Mouse (Mus musculus) forebrain, embryonic 16.5 days (tissue): Measurements from ENCODE around the gene Zfp697. TPM values are rescaled to one million over a fixed set of nuclear protein-coding genes. Genes with fewer than 3 reads are reported as not detected.
"Not testable (repeated sequence)": the region's sequence is repeated elsewhere in the genome, so short reads cannot be mapped to it uniquely, and the experiment has no call there.

Experiments
- ATAC-seq: fragments of 200-750 bp; cut with Nextera tagmentation; 2 replicates; pipeline ENCODE4 v1.8.0; 2017; ENCODE audit warnings: mild to moderate bottlenecking, moderate library complexity
- H3K27ac ChIP-seq: fragments of 300-500 bp; sonication (generic); 2 replicates; pipeline ENCODE4 v1.5.1; 2014; ENCODE audit warnings: low read length, control low read depth
- H3K27me3 ChIP-seq: fragments of 300-500 bp; sonication (generic); replicated peaks from 2 replicates; pipeline ENCODE4 v1.6.1; 2014; ENCODE audit warnings: low read length; ENCODE audit not compliant: control insufficient read depth, insufficient read depth
- H3K36me3 ChIP-seq: fragments of 300-500 bp; sonication (generic); 2 replicates; pipeline ENCODE4 v1.6.1; 2014; ENCODE audit not compliant: control insufficient read depth, insufficient read depth
- H3K4me1 ChIP-seq: fragments of 300-500 bp; sonication (generic); replicated peaks from 2 replicates; pipeline ENCODE4 v1.6.1; 2014; ENCODE audit warnings: low read length; ENCODE audit not compliant: control insufficient read depth, insufficient read depth
- H3K4me2 ChIP-seq: fragments of 300-500 bp; sonication (generic); 2 replicates; pipeline ENCODE4 v1.6.1; 2014; ENCODE audit warnings: mild to moderate bottlenecking, low read length, control low read depth
- H3K4me3 ChIP-seq: fragments of 300-500 bp; sonication (generic); replicated peaks from 2 replicates; pipeline ENCODE4 v1.5.1; 2014; ENCODE audit warnings: mild to moderate bottlenecking, low read length, control low read depth
- H3K9ac ChIP-seq: fragments of 300-500 bp; sonication (generic); replicated peaks from 2 replicates; pipeline ENCODE4 v1.6.1; 2014; ENCODE audit warnings: low read depth, low read length, control low read depth
- H3K9me3 ChIP-seq: fragments of 300-500 bp; sonication (generic); 2 replicates; pipeline ENCODE4 v1.6.1; 2016; ENCODE audit warnings: low read length; ENCODE audit not compliant: control insufficient read depth
- WGBS: fragments of 180-500 bp; shearing (Covaris S2); extraction: QIAGEN DNeasy Blood & Tissue Kit; methylation state at CpG from one replicate; pipeline ENCODE4 v1.1.7; 2014; 5-methylcytosine and 5-hydroxymethylcytosine counted together
- polyA plus RNA-seq: library from polyadenylated mRNA; unstranded; fragments of >200 nt; fragmentation: Nextera tagmentation; extraction: Ambion mirVana; gene quantifications from 2 replicates; pipeline ENCODE4 v1.2.1, GENCODE M21; 2015

Zfp697 gene
- polyA plus RNA-seq, 1 experiment from 2014 or later = 18.1 TPM

DNA sequence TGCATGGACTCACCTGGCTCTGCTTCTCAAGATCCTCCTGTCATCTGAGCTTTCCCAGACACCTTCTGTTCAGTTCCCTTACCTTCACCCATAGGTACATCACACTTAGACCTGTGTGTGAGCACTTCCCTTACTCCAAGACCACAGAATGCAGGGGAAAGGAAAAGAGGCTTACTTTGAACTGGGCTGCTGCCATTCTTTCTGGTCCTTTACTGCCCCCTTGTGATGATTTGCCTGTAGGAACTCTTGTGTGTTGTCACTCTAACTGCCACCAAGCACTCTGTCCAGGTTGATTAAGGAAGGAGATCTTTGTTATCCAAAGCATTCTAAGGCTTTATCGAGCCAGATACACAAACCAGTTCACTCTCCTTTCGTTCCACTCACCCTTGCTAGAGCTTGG, 234.0 kb downstream of the Zfp697 start:
- 0 out of 2 replicates have a peak, but pooled peaks have one; percentile 50 for ATAC-seq
- not testable (repeated sequence) for H3K36me3 ChIP-seq, H3K4me1 ChIP-seq, H3K27ac ChIP-seq, H3K4me2 ChIP-seq, H3K4me3 ChIP-seq, H3K9ac ChIP-seq, H3K27me3 ChIP-seq, H3K9me3 ChIP-seq
- 10% methylated on average over 2 of the region's 2 CpGs for WGBS

DNA sequence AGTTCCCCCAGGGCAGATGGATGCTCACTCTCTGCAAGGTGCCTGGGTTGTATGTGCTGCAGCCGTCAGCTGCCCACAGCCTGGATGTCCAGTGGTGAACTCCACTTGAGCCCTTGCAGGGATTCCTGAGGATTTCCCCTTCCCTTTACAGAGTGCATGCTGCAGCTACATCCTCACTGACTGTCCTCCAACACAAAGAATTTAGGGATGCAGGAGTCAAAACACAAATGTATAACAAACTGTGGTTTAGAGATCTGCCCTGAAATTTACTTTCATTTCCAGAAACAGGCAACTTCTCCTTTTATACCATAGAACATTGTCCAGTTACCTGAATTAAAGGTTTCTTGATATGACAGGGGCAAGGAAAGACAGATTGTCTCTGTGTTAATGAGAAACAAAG, 234.5 kb downstream of the Zfp697 start:
- not testable (repeated sequence) for H3K27me3 ChIP-seq, H3K36me3 ChIP-seq, H3K4me1 ChIP-seq, H3K4me3 ChIP-seq, ATAC-seq, H3K9me3 ChIP-seq, H3K9ac ChIP-seq, H3K27ac ChIP-seq, H3K4me2 ChIP-seq
- 93% methylated on average over 1 of the region's 1 CpGs for WGBS

DNA sequence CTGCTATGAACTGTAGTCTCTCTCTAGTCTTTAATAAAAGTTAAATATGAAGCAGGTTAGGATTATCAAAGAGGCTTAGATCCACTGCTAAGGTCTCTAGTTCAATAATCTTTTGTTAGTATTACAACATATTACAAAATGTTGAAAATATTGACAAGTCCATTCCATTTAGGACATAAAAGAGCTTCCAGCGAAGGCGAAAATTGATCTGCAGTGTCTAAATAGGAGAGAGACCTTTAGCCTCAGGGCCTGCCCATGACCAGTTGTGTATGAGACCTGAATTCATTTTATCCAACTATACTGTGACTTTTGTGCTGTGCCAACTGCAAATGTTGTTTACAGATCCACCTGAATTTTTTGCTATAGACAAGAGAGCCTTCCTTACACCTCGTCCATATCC, 247.4 kb downstream of the Zfp697 start:
- H3K9me3 ChIP-seq = no peaks in the 10 kb centered on the region
- H3K4me1 ChIP-seq = no peaks in the 10 kb centered on the region
- H3K36me3 ChIP-seq = no peaks in the 10 kb centered on the region
- H3K27ac ChIP-seq = no peak overlapping the region
- no peak for ATAC-seq
- H3K9ac ChIP-seq = no peak overlapping the region
- H3K27me3 ChIP-seq = no peaks in the 10 kb centered on the region
- no peak overlapping the region for H3K4me3 ChIP-seq
- no peak overlapping the region for H3K4me2 ChIP-seq
- WGBS = 91% methylated on average over 3 of the region's 3 CpGs

DNA sequence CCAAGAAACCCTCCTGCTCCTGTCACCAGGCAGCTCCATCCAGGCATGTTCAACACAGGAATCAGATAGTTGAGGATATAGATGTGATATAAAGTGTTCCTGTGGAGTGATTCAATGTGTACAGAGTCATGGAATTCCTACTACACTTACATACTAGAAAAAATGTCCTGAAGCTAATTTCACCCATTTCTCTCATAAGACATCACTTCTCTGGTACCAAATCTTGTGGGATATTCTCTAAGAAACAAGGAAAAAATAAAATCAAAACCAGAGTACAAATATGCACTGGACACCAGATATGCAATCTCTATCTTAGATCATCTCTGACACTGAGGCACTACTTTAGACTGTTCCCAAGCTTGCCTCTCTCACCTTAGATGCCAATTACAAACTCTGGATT, 247.9 kb downstream of the Zfp697 start, which contains the start of gene Hsd3b5:
Gene Hsd3b5 (minus strand): TSS at position 101 of the 400 bp plus-strand sequence.
- Histone ChIP-seq H3K9ac (no peak within 1 kb of the TSS), H3K4me2 (no peak within 1 kb of the TSS), H3K9me3 (no peaks in the 10 kb centered on the region), H3K27ac (no peak within 1 kb of the TSS), H3K4me3 (no peak within 1 kb of the TSS), H3K36me3 (no peaks in the 10 kb centered on the region), H3K27me3 (no peaks in the 10 kb centered on the region), H3K4me1 (no peaks in the 10 kb centered on the region)
- ATAC-seq = no peak

DNA sequence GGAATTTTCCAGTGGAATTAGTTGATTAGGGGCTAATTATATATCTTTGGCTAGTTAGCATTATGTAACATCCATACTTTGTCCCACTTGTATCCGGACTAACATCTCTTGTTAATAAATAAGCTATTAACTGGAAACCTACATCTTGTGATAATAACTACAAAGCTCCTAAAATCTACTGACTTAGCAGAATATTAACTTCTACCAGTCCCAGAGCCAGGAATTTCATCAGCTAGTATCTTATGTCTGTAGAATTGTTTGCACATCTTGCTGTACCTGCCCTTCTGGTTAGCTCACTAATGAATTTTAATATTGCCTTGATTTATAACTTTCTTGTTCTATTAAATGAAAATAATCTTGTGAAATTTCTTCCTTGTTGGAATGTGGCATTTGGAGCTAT, 252.9 kb downstream of the Zfp697 start:
- ATAC-seq = no peak
- no peaks in the 10 kb centered on the region for H3K27me3 ChIP-seq
- H3K9ac ChIP-seq = no peak overlapping the region
- H3K9me3 ChIP-seq = no peaks in the 10 kb centered on the region
- H3K4me2 ChIP-seq = no peak overlapping the region
- H3K4me1 ChIP-seq = no peaks in the 10 kb centered on the region
- no peak overlapping the region for H3K4me3 ChIP-seq
- WGBS = 84% methylated on average over 1 of the region's 1 CpGs
- H3K36me3 ChIP-seq = no peaks in the 10 kb centered on the region
- no peak overlapping the region for H3K27ac ChIP-seq

DNA sequence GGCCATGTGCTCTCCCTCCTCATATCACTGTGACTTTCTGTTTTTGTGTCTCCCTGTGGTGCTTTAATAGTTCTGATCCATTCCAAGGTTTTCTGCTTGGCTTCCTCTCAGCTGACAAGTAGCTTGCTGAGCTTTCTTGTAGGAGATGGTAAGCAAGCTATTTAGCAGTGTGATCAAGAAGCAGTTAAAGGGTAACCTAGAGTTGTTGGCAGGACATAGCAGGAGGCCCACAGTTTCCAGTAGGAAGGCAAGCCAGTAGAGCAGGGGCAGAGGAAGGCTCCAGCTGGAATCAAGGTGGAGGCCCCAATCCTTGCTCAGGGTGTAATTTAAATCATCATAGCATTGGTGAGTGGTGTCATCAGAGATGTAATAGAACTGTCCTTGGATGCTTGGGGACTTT, 298.5 kb downstream of the Zfp697 start:
- no peak overlapping the region for H3K27ac ChIP-seq
- ATAC-seq = no peak

DNA sequence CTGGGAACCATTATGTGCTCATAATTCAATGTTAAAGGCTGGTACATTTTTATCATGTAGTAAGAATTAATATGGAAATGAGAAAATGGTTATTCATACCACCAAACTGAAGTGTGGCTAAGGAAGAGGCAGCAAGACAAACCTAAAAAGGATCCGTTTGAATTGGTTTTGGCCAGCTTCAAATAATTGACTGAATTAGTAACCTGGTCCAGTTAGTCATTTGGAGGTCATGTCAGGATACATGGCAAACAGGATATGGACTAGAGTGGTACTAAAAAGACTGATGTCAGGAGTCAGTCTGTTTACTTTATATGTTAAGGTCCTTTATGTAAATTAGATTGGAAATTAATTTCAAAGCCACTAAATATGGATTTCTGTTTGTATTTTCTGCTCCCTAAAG, 300.1 kb downstream of the Zfp697 start:
- no peaks in the 10 kb centered on the region for H3K36me3 ChIP-seq
- WGBS = 76% methylated on average over 1 of the region's 1 CpGs
- no peaks in the 10 kb centered on the region for H3K27me3 ChIP-seq
- no peak overlapping the region for H3K4me2 ChIP-seq
- ATAC-seq = no peak
- no peaks in the 10 kb centered on the region for H3K4me1 ChIP-seq
- no peak overlapping the region for H3K27ac ChIP-seq
- no peak overlapping the region for H3K9ac ChIP-seq
- no peaks in the 10 kb centered on the region for H3K9me3 ChIP-seq
- H3K4me3 ChIP-seq = no peak overlapping the region

More for the DNA sequence above, 298.5 kb downstream of the Zfp697 start:
- Histone ChIP-seq H3K9me3 (no peaks in the 10 kb centered on the region), H3K27me3 (no peaks in the 10 kb centered on the region), H3K36me3 (no peaks in the 10 kb centered on the region), H3K4me2 (no peak overlapping the region), H3K4me1 (no peaks in the 10 kb centered on the region), H3K9ac (no peak overlapping the region), H3K4me3 (no peak overlapping the region)

DNA sequence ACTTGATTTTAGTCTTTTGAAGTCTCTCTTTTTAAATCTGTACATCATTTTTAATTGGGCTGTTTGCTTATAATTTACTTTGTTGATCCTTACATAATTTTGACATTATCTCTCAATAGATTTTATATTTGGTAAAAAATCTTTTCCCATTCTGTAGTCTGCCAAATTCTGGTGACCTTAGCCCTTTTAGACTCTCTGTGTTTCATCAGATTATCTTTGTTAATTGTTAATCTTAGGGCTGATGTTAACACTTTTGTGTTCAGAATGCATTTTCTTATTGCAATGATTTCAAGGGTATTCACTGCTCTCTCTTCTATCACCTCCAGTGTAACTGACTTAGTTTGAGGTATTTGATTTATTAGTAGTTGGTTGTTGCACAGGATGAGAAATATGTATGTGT, 338.5 kb downstream of the Zfp697 start:
- Histone ChIP-seq H3K36me3 (no peaks in the 10 kb centered on the region), H3K27ac (no peak overlapping the region), H3K27me3 (no peaks in the 10 kb centered on the region), H3K4me1 (no peaks in the 10 kb centered on the region), H3K4me2 (no peak overlapping the region), H3K4me3 (no peak overlapping the region), H3K9me3 (no peaks in the 10 kb centered on the region), H3K9ac (no peak overlapping the region)
- ATAC-seq = no peak

DNA sequence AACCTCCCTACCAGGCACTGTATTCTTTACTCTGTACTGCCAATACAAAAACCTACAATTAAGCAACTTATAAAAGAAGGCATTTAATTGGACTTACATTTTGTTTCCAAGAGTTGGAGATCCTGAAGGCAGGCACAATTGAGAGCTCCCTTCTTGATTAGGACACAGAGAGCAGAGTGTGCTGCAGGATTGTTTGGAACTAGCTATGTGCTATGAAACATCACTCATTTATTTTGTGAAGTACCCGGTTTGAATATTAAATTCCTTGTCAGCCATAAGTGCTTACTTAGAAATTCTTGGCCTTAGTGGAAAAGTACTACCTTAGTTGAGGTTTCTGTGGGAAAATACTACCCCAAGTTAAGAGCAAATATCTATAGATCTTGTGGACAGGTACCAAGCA, 342.1 kb downstream of the Zfp697 start, which contains the start of gene Hsd3b2:
Gene Hsd3b2 (minus strand): TSS at position 168 of the 400 bp plus-strand sequence.
- H3K4me3 ChIP-seq = no peak within 1 kb of the TSS
- no peak for ATAC-seq
- WGBS = 70% methylated on average over 1 of the region's 1 CpGs

DNA sequence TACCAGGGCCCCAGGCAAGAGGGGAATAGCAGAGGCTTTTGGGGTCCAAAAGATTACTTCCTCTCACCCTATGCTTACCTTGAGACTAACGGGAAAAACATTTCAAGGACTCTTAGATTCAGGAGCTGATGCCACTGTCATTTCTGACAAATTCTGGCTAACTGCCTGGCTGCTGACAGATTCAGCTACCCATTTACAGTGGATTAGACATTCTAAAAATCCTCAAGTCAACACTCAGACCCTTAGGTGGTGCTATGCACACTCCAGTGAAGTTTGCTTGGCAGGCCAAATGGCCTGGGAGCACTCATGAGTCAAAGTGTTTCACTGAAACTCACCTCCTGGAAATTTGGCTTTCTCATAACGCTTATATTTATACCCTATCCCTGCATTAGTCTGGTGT, 344.0 kb downstream of the Zfp697 start:
- no peaks in the 10 kb centered on the region for H3K27me3 ChIP-seq
- WGBS = 83% methylated on average over 2 of the region's 2 CpGs
- no peaks in the 10 kb centered on the region for H3K36me3 ChIP-seq
- H3K9ac ChIP-seq = no peak overlapping the region
- H3K27ac ChIP-seq = no peak overlapping the region
- no peaks in the 10 kb centered on the region for H3K4me1 ChIP-seq
- H3K4me3 ChIP-seq = no peak overlapping the region
- no peak overlapping the region for H3K4me2 ChIP-seq
- H3K9me3 ChIP-seq = no peaks in the 10 kb centered on the region
- ATAC-seq = no peak

More for the DNA sequence above, 342.1 kb downstream of the Zfp697 start, which contains the start of gene Hsd3b2:
- H3K9me3 ChIP-seq = no peaks in the 10 kb centered on the region
- H3K4me2 ChIP-seq = no peak within 1 kb of the TSS
- no peak within 1 kb of the TSS for H3K27ac ChIP-seq
- H3K36me3 ChIP-seq = no peaks in the 10 kb centered on the region
- no peaks in the 10 kb centered on the region for H3K27me3 ChIP-seq
- H3K4me1 ChIP-seq = no peaks in the 10 kb centered on the region
- H3K9ac ChIP-seq = no peak within 1 kb of the TSS
